ENCODE assay signal across 24 mouse cellular contexts in the genomic region with DNA sequence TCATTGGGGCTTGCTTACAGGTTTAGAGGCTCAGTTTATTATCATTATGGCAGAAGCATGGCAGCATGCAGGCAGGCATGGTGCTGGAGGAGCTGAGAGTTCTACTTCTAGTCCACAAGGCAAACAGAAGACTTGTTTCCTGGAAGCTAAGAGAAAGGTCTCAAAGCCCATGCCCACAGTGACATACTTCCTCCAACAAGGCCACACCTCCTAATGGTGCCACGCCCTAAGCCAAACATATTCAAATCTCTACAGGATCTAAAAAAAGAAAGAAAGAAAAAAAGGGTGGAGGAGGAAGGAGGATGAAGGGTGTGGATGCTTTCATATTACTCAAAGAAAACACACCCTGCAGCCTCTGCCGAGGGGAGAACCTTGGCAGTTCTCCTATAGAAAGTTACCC.
DNase-seq lines count a peak whose midpoint lies in the region; ATAC-seq and TF ChIP-seq lines count a peak whose summit lies in the region.
"Had no signal": no experiment of that assay in that cellular context is flagged by ENCODE, and none has a peak within 500 bp of the region (broad histone marks: within the 10 kb centered on the region; RNA-seq: fewer than 3 reads in every experiment).

No protein-coding gene starts in this region.

- no peaks in the 10 kb centered on the region for H3K4me1 ChIP-seq in intestine, embryonic 14.5 days (replicated peaks; ENCODE audit: control insufficient read depth, insufficient read depth, low read length)
- H3K4me1 ChIP-seq in intestine, embryonic 16.5 days (ENCODE audit: control insufficient read depth, insufficient read depth, low read length), result no peaks in the 10 kb centered on the region
- H3K4me1 ChIP-seq in MEL (ENCODE audit: control insufficient read depth in 1 of 2, insufficient read depth in 2 of 2, low read length in 2 of 2), result no peaks in the 10 kb centered on the region
- no peaks in the 10 kb centered on the region for H3K4me1 ChIP-seq in intestine, postnatal 0 days (replicated peaks; ENCODE audit: control insufficient read depth, insufficient read depth, low read length)
- no peaks in the 10 kb centered on the region for H3K4me1 ChIP-seq in stomach, embryonic 16.5 days (ENCODE audit: control insufficient read depth, insufficient read depth, low read length)
- H3K4me1 ChIP-seq: hindbrain, embryonic 15.5 days had no signal

- no peak for TF ChIP-seq POLR2A in MEL (IDR thresholded peaks at IDR 0.05; ENCODE audit: control insufficient read depth in 1 of 2, insufficient read depth in 1 of 2, low read depth in 1 of 2, low read length in 2 of 2, poor library complexity in 1 of 2)

- H3K36me3 ChIP-seq in intestine, embryonic 14.5 days (ENCODE audit: control insufficient read depth, insufficient read depth, low read length), result no peaks in the 10 kb centered on the region
- H3K36me3 ChIP-seq in intestine, embryonic 16.5 days (ENCODE audit: control insufficient read depth, insufficient read depth, low read length), result no peaks in the 10 kb centered on the region
- H3K36me3 ChIP-seq in MEL (ENCODE audit: control insufficient read depth in 1 of 2, insufficient read depth in 2 of 2, low read length in 2 of 2), result no peaks in the 10 kb centered on the region
- H3K36me3 ChIP-seq in intestine, postnatal 0 days (ENCODE audit: control insufficient read depth, insufficient read depth), result no peaks in the 10 kb centered on the region
- no peaks in the 10 kb centered on the region for H3K36me3 ChIP-seq in stomach, embryonic 16.5 days (ENCODE audit: control insufficient read depth, insufficient read depth, low read length)
- H3K36me3 ChIP-seq: forebrain, embryonic 10.5 days; hindbrain, embryonic 15.5 days; limb, embryonic 10.5 days had no signal

- no peak for TF ChIP-seq CTCF in MEL (IDR thresholded peaks at IDR 0.05 in 2 of 3, conservative IDR thresholded peaks at IDR 0.05 in 1 of 3; ENCODE audit: control insufficient read depth in 1 of 3, insufficient read depth in 1 of 3, low read depth in 2 of 3, low read length in 3 of 3, poor library complexity in 1 of 3, severe bottlenecking in 1 of 3)
- no peak for TF ChIP-seq CTCF in intestine, postnatal 0 days (IDR thresholded peaks at IDR 0.05; ENCODE audit: low read depth)

- peak; percentile 47 for DNase-seq in intestine, embryonic 14.5 days (ENCODE audit: low spot score)
- peak; percentile 6 for DNase-seq in MEL (ENCODE audit: low read depth, low spot score)
- no peak for DNase-seq in yolk sac, embryonic 10.5 days (ENCODE audit: low spot score)
- DNase-seq in right cerebral cortex, adult 18-20 months, result no peak
- no peak for DNase-seq in cerebellum, postnatal 14 days
- DNase-seq: adrenal gland, postnatal 10 days; cerebellum, postnatal 25 days; embryo, embryonic 11 days; gastrocnemius, postnatal 10 days; heart, adult 11 months; heart, postnatal 36 days; kidney, adult 8-10 months; kidney, postnatal 25 days; layer of hippocampus, adult 9-11 months; liver, postnatal 0 days; thymus, adult 2 months had no signal

- H3K27ac ChIP-seq in intestine, embryonic 14.5 days (ENCODE audit: low read depth), result no peak overlapping the region
- H3K27ac ChIP-seq in intestine, embryonic 16.5 days (ENCODE audit: low read length), result no peak overlapping the region
- no peak overlapping the region for H3K27ac ChIP-seq in MEL (ENCODE audit: control insufficient read depth, low read depth, low read length)
- no peak overlapping the region for H3K27ac ChIP-seq in intestine, postnatal 0 days (ENCODE audit: low read depth, low read length)
- no peak overlapping the region; the same call in 1 of the 2 replicates for H3K27ac ChIP-seq in stomach, embryonic 16.5 days (ENCODE audit: low read length)
- H3K27ac ChIP-seq: forebrain, embryonic 10.5 days; hindbrain, embryonic 15.5 days; left cerebral cortex, adult 2 months; limb, embryonic 10.5 days had no signal

- ATAC-seq in intestine, embryonic 14.5 days (replicated peaks; ENCODE audit: low FRiP score, low TSS enrichment, low read depth), result no peak
- no peak for ATAC-seq in intestine, embryonic 16.5 days
- peak; percentile 31; the same call in 1 of the 2 replicates for ATAC-seq in intestine, postnatal 0 days
- 0 out of 2 replicates have a peak, but pooled peaks have one; percentile 40 for ATAC-seq in stomach, embryonic 16.5 days (ENCODE audit: insufficient read depth, low FRiP score)
- ATAC-seq: liver, postnatal 0 days; midbrain, embryonic 16.5 days had no signal

- no peak for TF ChIP-seq RAD21 in MEL (IDR thresholded peaks at IDR 0.05; ENCODE audit: low read depth, low read length)

- H3K4me3 ChIP-seq in intestine, embryonic 14.5 days (ENCODE audit: low read depth, low read length), result no peak overlapping the region
- no peak overlapping the region for H3K4me3 ChIP-seq in intestine, embryonic 16.5 days (ENCODE audit: low read length)
- no peak overlapping the region for H3K4me3 ChIP-seq in MEL (ENCODE audit: control insufficient read depth in 1 of 2, insufficient read depth in 1 of 2, low read depth in 2 of 2, low read length in 2 of 2)
- no peak overlapping the region for H3K4me3 ChIP-seq in intestine, postnatal 0 days (ENCODE audit: low read depth, low read length)
- H3K4me3 ChIP-seq in stomach, embryonic 16.5 days (replicated peaks; ENCODE audit: low read length), result no peak overlapping the region
- H3K4me3 ChIP-seq: forebrain, embryonic 10.5 days; hindbrain, embryonic 15.5 days; left cerebral cortex, adult 2 months; limb, embryonic 10.5 days had no signal

- TF ChIP-seq EP300 in MEL (IDR thresholded peaks at IDR 0.05; ENCODE audit: low read depth in 1 of 2, low read length in 2 of 2), result no peak

- H3K9ac ChIP-seq in intestine, embryonic 14.5 days (ENCODE audit: low read length), result no peak overlapping the region
- no peak overlapping the region for H3K9ac ChIP-seq in intestine, embryonic 16.5 days (ENCODE audit: low read depth, low read length)
- H3K9ac ChIP-seq in MEL (ENCODE audit: control insufficient read depth, low read depth, low read length, poor library complexity, severe bottlenecking), result no peak overlapping the region
- H3K9ac ChIP-seq in intestine, postnatal 0 days (ENCODE audit: low read depth, low read length), result no peak overlapping the region
- H3K9ac ChIP-seq in stomach, embryonic 16.5 days (ENCODE audit: low read length), result no peak overlapping the region
- H3K9ac ChIP-seq: hindbrain, embryonic 15.5 days; liver, postnatal 0 days had no signal

- WGBS in intestine, embryonic 14.5 days, result 73% methylated on average over 2 of the region's 2 CpGs
- WGBS in intestine, embryonic 16.5 days, result 63% methylated on average over 2 of the region's 2 CpGs
- 66% methylated on average over 2 of the region's 2 CpGs for WGBS in intestine, postnatal 0 days
- WGBS in stomach, embryonic 16.5 days, result 60% methylated on average over 2 of the region's 2 CpGs

- no peaks in the 10 kb centered on the region for H3K79me2 ChIP-seq in MEL (ENCODE audit: control insufficient read depth, insufficient read depth, low read length, poor library complexity)

- no peaks in the 10 kb centered on the region for H3K9me3 ChIP-seq in intestine, embryonic 14.5 days (ENCODE audit: control insufficient read depth, low read length)
- H3K9me3 ChIP-seq in intestine, embryonic 16.5 days (ENCODE audit: control insufficient read depth, low read length), result no peaks in the 10 kb centered on the region
- no peaks in the 10 kb centered on the region for H3K9me3 ChIP-seq in MEL (replicated peaks; ENCODE audit: insufficient read depth, low read length)
- H3K9me3 ChIP-seq in intestine, postnatal 0 days (ENCODE audit: control insufficient read depth), result no peaks in the 10 kb centered on the region
- H3K9me3 ChIP-seq in stomach, embryonic 16.5 days (replicated peaks; ENCODE audit: control insufficient read depth, low read length), result no peaks in the 10 kb centered on the region
- H3K9me3 ChIP-seq: forebrain, embryonic 10.5 days; hindbrain, embryonic 15.5 days; limb, embryonic 10.5 days had no signal

- H3K4me2 ChIP-seq in intestine, embryonic 14.5 days (ENCODE audit: low read length), result no peak overlapping the region
- H3K4me2 ChIP-seq in intestine, embryonic 16.5 days (ENCODE audit: low read depth, low read length), result no peak overlapping the region
- no peak overlapping the region for H3K4me2 ChIP-seq in intestine, postnatal 0 days (replicated peaks; ENCODE audit: low read depth)
- H3K4me2 ChIP-seq in stomach, embryonic 16.5 days (ENCODE audit: low read depth, low read length), result no peak overlapping the region
- H3K4me2 ChIP-seq: hindbrain, embryonic 15.5 days had no signal

- H3K27me3 ChIP-seq in intestine, embryonic 14.5 days (replicated peaks; ENCODE audit: control insufficient read depth, insufficient read depth, low read length), result no peaks in the 10 kb centered on the region
- H3K27me3 ChIP-seq in intestine, embryonic 16.5 days (replicated peaks; ENCODE audit: control insufficient read depth, insufficient read depth, low read length), result no peaks in the 10 kb centered on the region
- H3K27me3 ChIP-seq in MEL (ENCODE audit: control insufficient read depth in 1 of 2, insufficient read depth in 2 of 2, low read length in 2 of 2), result no peaks in the 10 kb centered on the region; a peak in 1 of 4 replicates
- no peaks in the 10 kb centered on the region for H3K27me3 ChIP-seq in intestine, postnatal 0 days (replicated peaks; ENCODE audit: control insufficient read depth, insufficient read depth, low read length)
- H3K27me3 ChIP-seq in stomach, embryonic 16.5 days (ENCODE audit: control insufficient read depth, insufficient read depth, low read length), result no peaks in the 10 kb centered on the region
- H3K27me3 ChIP-seq: hindbrain, embryonic 15.5 days had no signal

TF ChIP-seq in MEL, 35 proteins besides CTCF, POLR2A, EP300 and RAD21:
- no peak for TF ChIP-seq NELFE (IDR thresholded peaks at IDR 0.05; ENCODE audit: low read depth, low read length)
- no peak for TF ChIP-seq MXI1 (IDR thresholded peaks at IDR 0.05; ENCODE audit: low read depth, low read length)
- TF ChIP-seq UBTF (IDR thresholded peaks at IDR 0.05; ENCODE audit: borderline replicate concordance, insufficient read depth, low read depth, low read length), result no peak
- no peak for TF ChIP-seq TCF12 (IDR thresholded peaks at IDR 0.05; ENCODE audit: low read depth, low read length)
- TF ChIP-seq ELF1 (IDR thresholded peaks at IDR 0.05; ENCODE audit: low read depth, low read length), result no peak
- no peak for TF ChIP-seq ZC3H11A (IDR thresholded peaks at IDR 0.05; ENCODE audit: low read depth, low read length)
- TF ChIP-seq TAL1 (IDR thresholded peaks at IDR 0.05; ENCODE audit: low read length), result no peak
- TF ChIP-seq ETS1 (IDR thresholded peaks at IDR 0.05; ENCODE audit: low read depth, low read length), result no peak
- no peak for TF ChIP-seq MYB (IDR thresholded peaks at IDR 0.05; ENCODE audit: low read depth, low read length)
- TF ChIP-seq ZMIZ1 (IDR thresholded peaks at IDR 0.05; ENCODE audit: low read depth, low read length), result no peak
- TF ChIP-seq MYC (IDR thresholded peaks at IDR 0.05; ENCODE audit: low read depth, low read length), result no peak
- TF ChIP-seq CHD2 (IDR thresholded peaks at IDR 0.05; ENCODE audit: low read length), result no peak
- no peak for TF ChIP-seq MAZ (IDR thresholded peaks at IDR 0.05; ENCODE audit: low read depth, low read length)
- TF ChIP-seq JUND (IDR thresholded peaks at IDR 0.05; ENCODE audit: low read depth, low read length), result no peak

Comparison
In these comparisons a context has a peak if more than half of its experiments do, and no peak if none do; other contexts are left out.
1. ATAC-seq: peak in intestine, postnatal 0 days (single experiment) and stomach, embryonic 16.5 days (single experiment); none in intestine, embryonic 14.5 days (single experiment) and intestine, embryonic 16.5 days (single experiment).
2. DNase-seq: peak in intestine, embryonic 14.5 days (single experiment) and MEL (single experiment); none in yolk sac, embryonic 10.5 days (single experiment), right cerebral cortex, adult 18-20 months (single experiment) and cerebellum, postnatal 14 days (0 of 2).